Mouse (Mus musculus) adrenal gland, adult 8-10 months (tissue): Measurements from ENCODE around the gene Scimp. TPM values are rescaled to one million over a fixed set of nuclear protein-coding genes. Genes with fewer than 3 reads are reported as not detected.
"Not testable (repeated sequence)": the region's sequence is repeated elsewhere in the genome, so short reads cannot be mapped to it uniquely, and the experiment has no call there.

Source experiments
- DNase-seq: peaks from one replicate; pipeline ENCODE4 v3.0.0; 2022
- total RNA-seq, 4 experiments: library from RNA; stranded (reverse); gene quantifications; 2 replicates each; pipeline ENCODE4 v1.2.4; 2022

The Scimp gene
- total RNA-seq, 4 experiments from 2014 or later: 1.1 to 2.7 (median 2.0) TPM

DNA sequence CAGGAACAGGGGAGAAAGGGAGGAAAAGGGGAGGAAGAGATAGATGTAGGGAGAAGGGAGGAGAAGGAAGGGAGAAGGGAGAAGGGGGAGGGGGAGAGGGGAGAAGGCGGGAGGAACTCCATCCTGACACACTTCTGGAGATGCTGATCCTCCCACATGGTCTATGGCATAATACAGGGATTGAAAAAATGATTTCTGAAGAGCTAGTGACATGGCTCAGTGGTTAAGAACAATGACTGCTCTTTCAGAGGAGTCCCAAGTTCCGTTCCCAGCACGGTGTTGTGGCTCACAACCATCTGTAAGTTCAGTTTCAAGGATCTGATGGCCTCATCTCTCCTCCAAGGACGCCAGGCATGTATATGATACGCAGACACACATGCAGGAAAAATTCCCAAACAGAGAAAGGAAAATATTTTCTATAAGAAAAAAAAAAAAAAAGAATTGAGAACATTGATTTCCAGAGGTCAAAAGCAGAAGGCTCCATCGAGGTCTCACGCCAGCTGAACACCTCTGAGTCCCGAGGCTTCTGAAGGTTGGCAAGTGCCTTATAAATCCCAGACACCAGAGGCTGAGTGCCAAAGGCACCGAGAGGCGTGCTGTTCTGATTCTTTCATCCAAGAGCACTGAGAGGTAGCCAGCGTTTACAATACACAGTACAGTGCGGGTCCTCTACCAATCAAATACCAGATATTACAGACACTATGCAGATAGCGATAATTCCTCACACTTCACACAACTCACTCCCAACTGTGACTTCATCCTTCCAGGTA lies 730 bp downstream of the Scimp start:
- DNase-seq: no peak

DNA sequence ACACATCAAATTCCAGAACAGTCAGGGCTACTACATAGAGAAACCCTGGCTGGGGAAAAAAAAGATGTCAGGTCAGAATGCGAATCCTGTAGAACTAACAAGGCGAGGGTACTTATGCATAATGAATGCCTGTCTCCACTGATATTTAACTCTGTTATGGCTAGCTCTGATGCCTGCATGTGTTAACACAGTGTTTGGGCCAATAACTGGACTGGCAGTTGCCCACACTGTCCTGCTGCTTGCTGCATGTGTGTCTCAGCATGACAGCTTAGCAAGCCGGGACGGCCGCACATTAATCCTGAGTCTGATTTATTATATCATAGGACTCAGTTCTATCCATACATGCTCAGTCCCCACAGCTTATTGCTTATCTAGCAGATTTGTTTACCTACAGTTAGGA lies 1.3 kb downstream of the Scimp start:
- DNase-seq: no peak

DNA sequence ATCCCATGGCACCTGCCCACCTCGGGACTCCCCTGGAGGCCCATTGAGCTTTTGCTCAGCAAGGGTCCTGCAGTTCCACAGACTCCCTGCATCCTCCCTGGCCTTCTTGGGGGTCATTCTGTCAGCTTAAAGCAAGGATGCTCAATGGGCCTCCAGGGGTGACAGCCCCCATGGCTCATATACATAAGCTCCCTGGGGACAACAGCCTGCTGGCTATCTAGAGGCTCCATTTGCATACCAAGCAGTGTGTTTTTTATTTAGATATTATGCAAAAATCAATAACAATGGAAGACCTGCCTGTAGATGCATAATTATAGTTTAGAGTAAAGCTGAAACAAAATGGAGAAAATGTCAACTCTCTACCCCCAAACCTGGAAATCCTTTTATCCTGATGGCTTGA lies 3.4 kb downstream of the Scimp start:
- DNase-seq: no peak

DNA sequence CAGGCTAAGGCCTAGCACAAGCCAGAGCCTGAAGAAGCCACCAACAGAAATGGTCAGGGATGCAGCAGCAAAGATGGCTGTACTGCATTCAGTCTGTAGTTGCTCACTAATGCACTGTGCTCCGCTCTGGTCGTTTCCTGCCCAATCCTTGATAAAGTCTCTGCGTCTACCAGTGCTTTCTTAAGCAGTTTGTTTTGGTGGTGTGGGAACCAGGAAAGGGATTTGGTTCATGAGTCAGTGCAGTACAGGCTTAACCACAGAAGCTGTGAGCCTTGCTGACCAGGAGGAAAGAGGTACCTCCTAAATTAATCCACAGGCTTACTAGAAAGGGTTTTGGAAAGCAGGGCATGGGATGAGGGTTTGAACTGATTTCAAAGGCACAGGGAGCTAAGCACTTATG lies 4.3 kb downstream of the Scimp start:
- no peak for DNase-seq

DNA sequence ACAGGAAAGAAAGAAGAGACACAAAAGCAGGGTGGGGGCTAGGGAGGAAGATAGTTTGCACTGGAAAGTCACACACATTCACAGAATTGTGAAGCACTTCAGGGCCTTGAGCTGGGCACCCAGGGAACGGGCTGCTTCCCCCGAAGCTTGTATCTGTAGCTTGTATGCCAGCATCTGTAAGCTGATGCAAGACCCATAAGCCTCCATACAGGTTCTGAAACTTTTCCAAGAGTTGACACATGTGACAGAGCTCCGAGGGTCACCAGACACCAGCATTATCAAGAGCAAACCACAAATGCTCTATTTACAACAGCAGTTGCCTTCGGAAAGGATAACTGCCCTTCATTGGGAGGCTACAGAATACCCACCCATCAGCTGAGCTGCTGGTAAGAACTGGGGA lies 4.8 kb downstream of the Scimp start:
- DNase-seq: no peak

DNA sequence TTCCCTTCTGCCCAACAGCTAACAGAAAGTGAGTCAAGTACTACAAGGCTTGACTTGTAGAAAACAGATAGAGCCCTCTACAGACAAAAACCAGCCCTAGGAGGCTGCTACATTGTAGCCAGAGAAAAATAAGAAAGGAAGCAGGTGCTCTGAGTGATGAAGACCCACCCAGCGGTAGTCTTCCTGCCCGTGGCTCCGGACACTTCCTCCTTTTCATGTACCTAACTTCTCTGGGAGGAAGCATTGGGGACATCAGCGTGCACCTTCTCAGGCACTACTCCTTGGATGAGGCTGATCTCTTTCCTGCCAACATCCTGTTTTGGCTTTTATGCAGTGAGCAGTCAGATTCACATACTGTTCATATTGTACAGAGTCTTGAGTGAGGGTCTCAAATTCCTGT lies 5.7 kb downstream of the Scimp start:
- no peak for DNase-seq

DNA sequence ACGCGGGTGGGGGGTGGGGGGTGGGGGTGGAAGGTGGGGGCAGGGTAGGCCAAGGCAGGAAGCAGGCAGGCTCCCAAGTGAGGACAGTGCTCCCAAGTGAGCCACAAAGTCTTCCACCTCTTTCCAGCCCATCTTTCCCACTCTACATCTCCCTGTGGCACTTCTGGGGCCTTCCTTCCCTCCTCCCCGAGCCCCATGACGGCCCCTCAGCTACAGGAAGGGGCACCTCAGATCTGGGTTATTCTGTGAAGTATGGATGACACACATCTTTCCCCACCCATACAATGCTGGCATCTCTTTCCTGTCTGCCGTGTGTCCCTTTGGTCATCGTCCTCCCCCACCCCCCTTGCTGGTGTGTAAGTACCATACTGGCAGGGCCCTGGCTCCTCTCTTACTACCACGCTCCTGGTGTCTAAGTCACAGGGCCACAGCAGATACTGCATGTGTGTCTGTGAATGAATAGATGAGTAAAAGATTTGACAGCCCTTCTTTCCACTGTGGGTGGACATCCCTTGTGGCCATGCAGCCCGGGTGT lies 6.7 kb downstream of the Scimp start:
- no peak for DNase-seq

DNA sequence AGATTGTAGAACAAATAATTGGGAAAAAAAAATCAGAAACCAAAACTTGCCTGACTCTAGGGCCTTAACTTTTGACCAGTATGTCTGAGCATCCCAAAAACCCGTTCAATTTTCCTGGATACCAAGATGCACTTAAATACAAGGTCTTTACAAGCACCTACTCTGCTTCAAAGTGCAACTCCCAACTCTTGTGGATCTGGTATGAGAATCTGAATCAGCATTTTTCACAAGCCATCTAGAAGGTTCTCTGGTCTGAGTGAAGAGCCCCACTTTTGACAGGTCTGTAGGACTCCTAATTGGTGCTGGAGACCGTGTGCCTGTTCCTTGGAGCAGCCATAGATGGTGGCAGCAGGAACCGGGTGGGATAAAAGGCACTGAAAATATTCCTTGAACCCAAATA lies 8.0 kb downstream of the Scimp start:
- no peak for DNase-seq

DNA sequence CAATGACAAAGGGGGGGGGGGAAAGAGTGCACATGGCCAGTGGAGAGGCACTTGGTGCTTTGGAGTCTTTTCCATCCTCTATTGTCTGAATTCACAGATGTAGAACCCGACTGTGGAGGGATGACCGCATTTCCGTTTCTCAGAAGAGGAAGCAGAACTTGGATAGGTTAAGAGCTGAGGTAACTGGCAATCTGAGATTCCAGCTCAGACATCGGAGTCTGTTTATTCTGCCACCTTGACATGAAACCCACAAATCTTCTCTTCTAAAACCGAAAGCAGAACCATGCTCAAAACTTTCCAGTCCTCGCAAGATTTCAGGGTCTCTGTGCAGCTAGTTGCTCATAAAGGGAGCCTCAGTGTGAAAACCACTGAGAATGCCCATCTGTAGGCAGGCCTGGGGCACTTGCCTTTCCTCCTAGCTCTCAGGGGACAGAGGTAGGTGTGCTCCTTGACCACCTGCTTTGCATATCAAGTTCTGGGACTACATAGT lies 8.6 kb downstream of the Scimp start:
- DNase-seq: no peak

DNA sequence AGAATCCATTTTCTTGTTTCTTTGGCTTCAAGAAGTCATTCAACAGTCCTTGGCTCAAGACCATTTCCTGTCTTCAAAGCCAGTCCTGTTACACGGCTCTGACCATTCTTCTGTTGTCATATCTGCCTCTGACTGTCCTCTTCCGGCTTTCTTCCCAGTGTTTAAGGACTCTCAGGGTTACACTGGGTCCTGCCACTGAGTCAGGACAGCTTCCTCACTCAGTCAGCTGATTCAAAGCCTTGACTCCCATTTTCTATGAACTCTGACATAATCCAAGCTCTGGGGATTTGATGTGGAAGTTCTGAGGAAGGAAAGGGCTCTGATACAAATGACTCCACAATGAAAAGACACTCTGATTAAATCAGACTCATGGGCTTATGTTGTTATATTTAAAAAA lies 9.5 kb downstream of the Scimp start:
- DNase-seq: no peak

DNA sequence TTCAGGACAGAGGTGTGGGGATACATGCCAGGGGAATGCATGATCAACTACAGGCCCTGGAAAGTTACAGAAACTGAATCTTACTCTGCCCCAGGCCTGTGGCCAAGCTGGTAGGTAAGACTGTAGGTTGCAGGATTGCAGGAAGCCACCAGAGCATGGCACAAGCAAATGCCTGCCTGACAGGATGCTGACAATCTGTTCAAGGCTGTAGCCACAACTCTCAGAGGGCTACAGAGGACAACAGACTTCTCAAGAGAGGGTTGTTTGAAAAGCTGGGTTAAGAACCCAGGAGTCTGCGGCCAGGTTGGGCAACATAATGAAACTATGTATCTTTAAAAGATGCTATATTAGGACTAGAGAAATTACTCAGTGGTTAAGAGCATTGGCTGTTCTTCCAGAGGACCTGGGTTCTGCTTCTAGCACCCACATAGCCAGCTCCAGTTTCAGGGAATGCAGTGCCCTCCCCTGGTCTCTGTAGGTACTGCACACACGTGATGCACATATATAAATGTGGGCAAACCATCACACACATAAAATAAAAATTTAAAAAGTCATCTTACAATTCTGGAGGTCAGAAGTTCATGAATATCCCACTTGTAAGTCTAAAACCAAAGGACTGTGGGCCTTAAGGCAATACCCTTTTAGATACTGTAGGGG lies 10.1 kb downstream of the Scimp start:
- DNase-seq: no peak

DNA sequence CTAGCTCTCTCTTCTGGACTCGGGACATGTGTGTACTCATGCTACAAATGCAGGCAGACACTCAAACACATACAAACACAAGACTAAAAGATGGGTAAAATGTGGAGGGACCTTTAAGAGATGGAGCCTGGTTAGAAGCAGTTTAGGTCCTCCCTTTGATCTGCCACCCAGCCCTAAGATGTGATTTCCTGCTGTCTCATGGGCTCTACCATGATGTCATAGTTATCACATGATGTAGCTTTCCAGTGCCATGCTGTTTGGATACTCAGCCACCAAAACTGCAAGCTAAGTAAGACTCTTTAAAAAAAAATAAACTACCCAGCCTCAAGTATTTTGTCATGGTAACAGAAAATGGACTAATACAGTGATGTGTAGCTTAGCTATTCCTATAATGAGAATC lies 20.0 kb downstream of the Scimp start:
- no peak for DNase-seq

DNA sequence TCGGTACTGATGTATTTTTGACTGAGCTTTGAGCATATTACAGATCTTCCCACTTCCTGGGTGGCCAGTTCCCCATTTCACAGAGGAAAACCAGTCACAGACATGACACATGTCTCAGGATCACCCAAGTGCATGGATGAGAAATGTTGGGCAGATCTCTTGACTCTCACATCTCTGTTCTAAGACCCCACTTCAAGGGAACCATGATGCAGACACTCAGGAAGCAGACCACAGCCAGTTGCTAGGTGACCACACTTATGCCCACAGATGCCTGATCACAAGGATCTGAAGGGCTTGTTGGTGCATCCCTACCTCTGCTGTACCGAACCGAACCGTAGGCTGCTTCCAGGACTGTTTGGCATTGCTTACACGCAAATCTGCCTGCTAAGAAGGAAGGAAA lies 20.7 kb downstream of the Scimp start:
- DNase-seq: no peak

DNA sequence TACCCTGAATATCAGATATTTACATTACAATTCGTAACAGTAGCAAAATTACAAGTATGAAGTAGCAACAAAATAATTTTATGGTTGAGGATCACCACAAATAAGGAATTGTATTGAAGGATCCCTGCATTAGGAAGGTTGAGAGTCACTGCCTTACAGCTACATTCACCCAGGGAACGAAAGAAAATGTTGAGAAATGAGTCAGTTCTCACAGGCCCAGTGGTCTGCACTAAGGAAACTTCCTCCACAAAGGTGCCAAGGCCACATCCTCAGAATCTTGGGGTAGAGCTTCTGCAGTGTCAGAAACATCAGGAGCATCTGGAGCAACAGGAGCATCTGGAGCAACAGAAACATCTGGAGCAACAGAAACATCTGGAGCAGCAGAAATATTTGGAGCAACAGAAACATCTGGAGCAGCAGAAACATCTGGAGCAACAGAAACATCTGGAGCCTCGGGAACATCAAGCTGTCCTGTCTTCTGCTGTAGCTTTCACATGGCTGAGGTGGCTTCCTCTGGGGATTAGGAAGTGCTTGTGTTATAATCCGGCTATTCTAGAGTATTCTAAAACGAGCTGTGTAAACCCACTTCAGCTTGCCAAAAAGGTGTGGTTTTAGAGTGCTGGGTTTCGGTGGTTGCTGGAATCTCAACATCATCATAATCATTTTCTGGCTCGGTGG lies 21.4 kb downstream of the Scimp start:
- DNase-seq: no peak

DNA sequence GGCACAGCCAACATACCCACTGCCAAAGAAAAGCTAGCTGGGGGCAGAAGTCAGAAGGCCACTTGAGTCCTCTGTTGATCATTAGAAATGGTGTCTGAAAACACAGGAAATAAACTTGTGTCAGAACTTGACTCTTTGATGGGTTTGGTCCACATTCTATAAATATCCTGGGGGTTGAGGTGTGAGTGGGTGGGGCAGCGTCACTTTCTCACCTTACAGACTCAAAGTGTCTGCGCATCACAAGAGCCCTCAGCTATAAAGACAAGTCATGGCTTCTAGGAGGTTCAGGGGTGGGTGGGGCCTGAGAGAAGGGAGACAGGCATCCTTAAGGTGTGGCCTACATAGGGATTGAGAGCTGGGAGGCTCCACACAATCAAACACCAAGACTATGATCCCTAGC lies 22.0 kb downstream of the Scimp start:
- no peak for DNase-seq

DNA sequence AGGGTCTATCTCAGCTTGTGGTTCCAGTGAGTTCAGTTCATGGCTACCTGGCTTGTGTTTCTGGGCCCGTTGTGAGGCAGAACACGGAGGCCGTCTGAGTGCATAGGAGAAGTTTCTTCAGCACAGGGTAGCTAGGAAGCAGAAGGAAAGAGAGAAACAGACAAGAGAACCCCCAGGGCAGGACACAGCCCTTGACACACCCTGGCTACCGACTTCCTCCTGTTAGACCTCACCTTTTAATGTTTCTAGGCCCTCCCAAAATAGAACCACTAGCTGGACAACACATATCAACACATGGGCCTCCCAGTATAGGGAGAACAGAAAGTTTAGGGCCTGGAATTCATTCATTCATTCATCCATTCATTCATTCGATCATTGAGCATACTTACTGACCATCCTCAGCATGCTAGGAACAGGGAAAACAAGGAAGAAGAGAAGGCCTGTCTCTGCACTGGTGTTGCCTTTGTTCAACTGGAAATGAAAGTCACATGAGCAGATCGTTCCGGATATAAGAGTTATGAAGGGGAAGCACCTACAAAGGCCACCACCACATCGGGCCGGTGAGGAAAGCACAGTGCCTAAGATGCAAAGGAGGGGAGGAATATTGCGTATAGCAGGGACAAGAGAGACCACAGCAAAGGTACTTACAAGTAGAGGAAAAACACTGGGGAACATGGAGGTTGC lies 23.3 kb downstream of the Scimp start:
- DNase-seq: no peak

DNA sequence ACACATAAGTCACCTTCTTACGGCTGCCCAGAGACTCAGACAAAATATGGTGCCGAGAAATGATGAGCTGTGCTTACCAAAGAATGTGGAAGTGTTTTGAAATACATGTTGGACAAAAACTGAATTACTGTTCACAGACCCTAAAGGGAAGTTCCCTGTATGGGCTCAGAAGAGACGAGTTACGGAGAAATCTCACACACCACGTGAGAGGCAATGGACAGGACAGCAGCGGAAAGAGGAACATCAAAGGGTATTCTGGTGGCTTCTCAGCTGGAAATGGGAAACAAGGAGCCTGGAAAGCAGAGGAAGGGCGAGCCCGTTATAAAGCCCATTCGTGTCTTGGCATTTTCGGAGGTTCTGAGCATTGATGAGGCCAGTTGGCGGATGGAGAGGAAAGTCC lies 25.3 kb downstream of the Scimp start:
- DNase-seq: no peak

DNA sequence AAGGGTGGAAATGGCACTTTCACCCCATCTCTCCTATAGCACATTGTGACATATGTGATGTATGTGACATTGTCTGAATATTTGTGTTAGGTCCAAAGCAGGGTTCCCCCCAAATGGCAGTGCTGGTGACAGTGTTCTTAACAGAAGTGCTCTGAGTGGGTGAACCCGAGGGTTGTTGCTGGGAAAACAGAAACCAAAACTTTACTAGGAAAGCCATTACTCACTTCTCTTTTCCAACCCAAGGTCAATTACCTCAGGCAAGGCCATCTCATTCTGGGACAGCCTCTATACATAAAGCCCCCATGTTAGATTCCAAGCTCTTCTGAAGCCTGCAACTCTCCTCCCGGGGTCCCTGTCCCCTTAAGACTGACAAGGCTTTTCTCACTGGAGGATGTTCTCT lies 26.5 kb downstream of the Scimp start:
- no peak for DNase-seq

DNA sequence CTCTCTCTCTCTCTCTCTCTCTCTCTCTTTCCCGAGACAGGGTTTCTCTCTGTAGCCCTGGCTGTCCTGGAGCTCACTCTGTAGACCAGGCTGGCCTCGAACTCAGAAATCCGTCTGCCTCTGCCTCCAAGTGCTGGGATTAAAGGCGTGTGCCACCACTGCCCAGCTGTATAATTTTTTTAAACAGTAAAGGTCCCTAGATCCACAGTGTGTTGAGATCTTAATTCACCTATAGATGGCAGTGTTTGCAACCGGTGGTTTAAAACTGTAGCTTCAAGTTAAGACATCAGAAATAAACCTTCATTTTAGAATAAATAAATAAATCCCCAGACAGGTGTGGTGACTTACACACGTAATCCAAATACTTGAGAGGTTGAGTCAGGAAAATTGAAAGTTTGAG lies 34.3 kb downstream of the Scimp start:
- DNase-seq: not testable (repeated sequence)

DNA sequence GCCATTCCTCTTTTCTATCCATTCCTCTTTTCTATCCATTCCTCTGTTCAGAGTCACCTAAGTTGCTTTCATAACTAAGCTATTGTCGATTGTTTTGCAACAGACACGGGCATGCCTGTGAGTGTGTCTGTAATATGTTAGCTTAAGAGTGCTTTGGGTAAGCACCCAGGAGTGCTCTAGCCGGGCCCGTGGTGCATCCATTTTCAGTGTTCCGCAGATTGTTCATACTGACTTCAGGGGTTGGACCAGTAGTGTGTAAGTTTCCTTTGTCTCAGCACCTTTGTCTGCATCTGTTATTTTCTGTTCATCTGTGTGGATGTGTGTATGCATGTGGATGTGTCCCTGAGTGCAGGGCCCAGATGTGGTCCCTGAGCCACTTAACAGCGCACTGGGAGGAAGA lies 34.8 kb downstream of the Scimp start:
- no peak for DNase-seq

DNA sequence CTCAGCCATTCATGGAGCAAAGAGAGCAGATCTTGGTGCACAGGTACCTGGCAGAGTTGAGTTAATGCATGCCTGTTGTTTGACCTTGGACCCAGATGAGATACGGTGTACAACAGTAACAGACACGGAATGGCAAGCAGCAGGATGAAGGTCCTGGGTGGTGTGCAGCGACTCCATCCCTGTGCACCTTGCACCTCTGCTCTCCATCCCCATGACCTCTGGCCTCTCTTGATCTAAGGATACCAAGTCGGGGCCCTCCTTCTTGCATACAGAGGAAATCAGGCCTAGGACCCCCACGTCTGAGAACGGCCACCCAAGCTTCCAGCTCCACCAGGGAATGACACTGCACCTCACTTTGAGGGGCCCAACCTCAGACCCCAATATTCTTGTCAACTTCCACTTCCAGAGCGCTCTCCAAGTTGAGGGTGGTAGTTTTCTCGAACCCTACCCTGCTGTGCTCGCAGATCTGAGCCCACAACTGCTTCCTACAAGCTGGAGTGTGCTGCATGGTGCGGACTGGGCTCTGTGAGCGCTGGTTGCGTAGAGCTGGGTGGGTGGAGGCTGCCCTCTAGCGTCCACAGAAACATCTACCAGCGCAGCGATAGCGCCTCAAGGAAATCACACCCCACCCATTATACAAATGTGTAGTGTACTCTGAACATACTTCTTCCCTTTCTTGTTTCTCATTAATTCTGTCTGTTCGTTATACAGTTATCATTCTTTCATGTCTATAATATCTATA lies 35.4 kb downstream of the Scimp start:
- DNase-seq: peak; percentile 51

DNA sequence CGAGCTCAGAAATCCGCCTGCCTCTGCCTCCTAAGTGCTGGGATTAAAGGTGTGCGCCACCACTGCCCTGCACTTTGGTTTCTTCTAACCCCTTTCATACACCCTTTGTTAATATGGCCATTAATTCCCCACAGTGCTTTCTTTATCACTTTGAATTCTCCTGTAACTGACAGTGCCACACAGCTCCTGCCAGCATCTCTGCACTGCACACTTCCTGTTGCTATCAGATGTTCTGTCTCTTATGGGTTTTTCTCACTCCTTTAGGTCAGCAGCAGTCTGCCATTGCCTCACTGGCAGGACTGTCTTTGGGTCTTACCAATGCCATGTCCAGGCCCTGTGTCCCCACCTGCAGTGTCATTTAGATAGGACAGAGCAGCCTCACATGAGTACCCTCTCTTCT lies 41.6 kb downstream of the Scimp start:
- no peak for DNase-seq
